Mouse (Mus musculus): ENCODE results near the gene Ngef. TPM values are rescaled to one million over a fixed set of nuclear protein-coding genes. Genes with fewer than 3 reads are reported as not detected.
A peak's percentile ranks its signal among the peaks of the same experiment; 100 is the strongest.

Gene Ngef
- total and polyA plus RNA-seq, 2 experiments from 2014 or later: 32.4 to 49.1 TPM

DNA sequence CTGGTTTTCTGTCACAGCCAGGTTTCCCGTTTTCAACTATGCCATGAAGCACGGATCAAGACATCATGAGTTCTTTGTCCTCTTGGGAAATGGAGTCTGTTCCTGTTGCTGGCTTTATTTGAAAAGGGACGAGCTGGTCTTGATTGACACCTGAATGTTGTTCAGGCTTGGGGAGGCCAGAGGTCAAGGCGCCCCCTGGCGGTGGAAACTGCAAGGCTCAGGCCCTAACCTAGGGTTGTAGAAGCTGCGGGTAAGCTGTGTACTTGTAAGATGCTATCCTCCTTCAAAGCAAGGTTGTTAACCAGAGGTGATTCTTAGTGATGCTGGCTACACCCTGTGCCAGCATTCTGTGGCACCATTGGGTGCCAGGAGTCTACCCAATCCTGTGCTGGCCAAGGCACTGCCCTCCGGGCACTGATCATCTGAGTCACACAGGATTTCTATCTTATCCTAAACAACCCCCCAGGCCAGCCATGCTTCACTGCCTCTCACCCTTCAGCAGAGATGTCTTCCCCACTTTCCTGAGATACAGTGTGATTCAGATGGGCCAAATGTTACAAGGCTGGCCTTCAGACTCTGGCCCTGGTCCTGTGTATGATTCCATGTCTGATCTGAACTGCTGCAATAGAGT lies 34.9 kb upstream of the Ngef start:
- Histone ChIP-seq H3K36me3 (ENCODE audit: insufficient read depth, low read length) (no peaks in the 10 kb centered on the region), H3K27me3 (ENCODE audit: insufficient read depth, low read length) (no peaks in the 10 kb centered on the region), H3K9me3 (ENCODE audit: low read length) (no peaks in the 10 kb centered on the region), H3K4me1 (ENCODE audit: insufficient read depth, low read length) (no peaks in the 10 kb centered on the region), H3K4me3 (ENCODE audit: low read length) (no peak overlapping the region), H3K27ac (no peak overlapping the region), H3K9ac (replicated peaks; ENCODE audit: low read length) (no peak overlapping the region), H3K4me2 (ENCODE audit: low read depth, low read length) (no peak overlapping the region)
- peak; percentile 53 for DNase-seq (ENCODE audit: low spot score)
- WGBS: 27% methylated on average over 7 of the region's 7 CpGs
- ATAC-seq: no peak
- peak; percentile 76 for TF ChIP-seq CTCF (IDR thresholded peaks at IDR 0.05; ENCODE audit: low read depth)

DNA sequence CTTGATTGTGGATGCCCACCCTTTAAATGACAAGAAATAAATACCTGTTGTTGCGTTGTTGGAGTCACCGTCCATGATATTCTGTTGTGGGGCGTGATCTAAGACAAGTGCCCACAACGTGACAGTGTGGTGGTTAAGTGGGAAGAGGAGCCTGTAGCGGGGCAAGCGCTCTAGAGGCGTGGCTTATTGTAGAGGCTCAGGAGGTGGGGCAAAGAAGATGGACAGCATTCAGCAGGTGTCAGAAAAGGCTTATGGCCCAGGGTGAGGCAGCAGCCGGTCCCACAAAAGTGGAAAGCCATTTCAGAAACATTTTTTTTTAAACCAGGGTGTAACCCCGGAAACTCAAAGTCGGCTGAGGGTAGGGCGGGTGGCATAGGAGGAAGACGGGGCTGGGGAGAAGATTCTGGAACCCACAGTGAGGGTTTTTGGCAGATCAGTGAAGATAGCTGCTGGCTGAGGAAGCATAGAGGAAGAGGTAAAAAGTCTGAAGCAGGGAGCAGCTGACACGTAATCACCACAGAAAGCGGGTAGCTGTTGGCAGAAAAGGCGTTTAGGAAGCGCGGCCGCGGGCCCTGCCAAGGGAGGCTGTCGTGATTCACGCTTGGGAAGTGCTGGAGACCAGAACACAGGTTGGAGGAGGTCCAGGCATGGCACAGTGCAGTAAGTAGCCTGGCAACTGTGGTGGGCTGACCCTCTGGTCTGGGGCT lies 33.9 kb upstream of the Ngef start:
- Histone ChIP-seq H3K27ac (peak overlapping the region; percentile 42; the same call in 1 of the 2 replicates), H3K4me2 (ENCODE audit: low read depth, low read length) (0 out of 2 replicates have a peak overlapping the region, but pooled peaks have one; percentile 19), H3K9ac (replicated peaks; ENCODE audit: low read length) (no peak overlapping the region), H3K4me3 (ENCODE audit: low read length) (no peak overlapping the region), H3K36me3 (ENCODE audit: insufficient read depth, low read length) (no peaks in the 10 kb centered on the region), H3K9me3 (ENCODE audit: low read length) (no peaks in the 10 kb centered on the region), H3K27me3 (ENCODE audit: insufficient read depth, low read length) (no peaks in the 10 kb centered on the region), H3K4me1 (ENCODE audit: insufficient read depth, low read length) (no peaks in the 10 kb centered on the region)
- peak; percentile 95 for ATAC-seq
- DNase-seq (ENCODE audit: low spot score): peak; percentile 91
- WGBS: 47% methylated on average over 21 of the region's 21 CpGs
- TF ChIP-seq CTCF (IDR thresholded peaks at IDR 0.05; ENCODE audit: low read depth): no peak

DNA sequence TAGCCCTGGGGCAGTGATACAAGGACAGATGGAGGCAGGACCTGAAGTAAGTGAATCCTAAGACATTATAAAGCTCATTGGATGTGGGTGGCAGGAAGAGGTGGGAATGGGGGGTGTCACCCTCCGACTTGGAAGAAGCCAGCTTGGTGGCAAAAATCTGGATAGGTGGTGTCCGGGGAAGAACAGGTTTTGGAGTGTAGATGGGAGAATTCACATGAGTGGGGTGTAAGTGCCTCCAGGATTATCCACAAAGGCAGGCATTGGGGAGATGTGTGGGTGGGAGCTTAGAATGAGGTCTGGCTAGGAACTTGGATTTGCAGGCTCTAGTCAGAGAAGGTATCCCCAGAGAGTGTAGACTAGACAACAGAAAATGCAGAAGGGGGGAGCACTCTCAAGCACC lies 31.6 kb upstream of the Ngef start:
- Histone ChIP-seq H3K4me3 (ENCODE audit: low read length) (no peak overlapping the region), H3K9me3 (ENCODE audit: low read length) (no peaks in the 10 kb centered on the region), H3K9ac (replicated peaks; ENCODE audit: low read length) (no peak overlapping the region), H3K4me2 (ENCODE audit: low read depth, low read length) (no peak overlapping the region), H3K27ac (no peak overlapping the region), H3K27me3 (ENCODE audit: insufficient read depth, low read length) (no peaks in the 10 kb centered on the region), H3K4me1 (ENCODE audit: insufficient read depth, low read length) (no peaks in the 10 kb centered on the region), H3K36me3 (ENCODE audit: insufficient read depth, low read length) (no peaks in the 10 kb centered on the region)
- DNase-seq (ENCODE audit: low spot score) (no peak), ATAC-seq (no peak)
- 95% methylated on average over 2 of the region's 2 CpGs for WGBS
- TF ChIP-seq CTCF (IDR thresholded peaks at IDR 0.05; ENCODE audit: low read depth): no peak

DNA sequence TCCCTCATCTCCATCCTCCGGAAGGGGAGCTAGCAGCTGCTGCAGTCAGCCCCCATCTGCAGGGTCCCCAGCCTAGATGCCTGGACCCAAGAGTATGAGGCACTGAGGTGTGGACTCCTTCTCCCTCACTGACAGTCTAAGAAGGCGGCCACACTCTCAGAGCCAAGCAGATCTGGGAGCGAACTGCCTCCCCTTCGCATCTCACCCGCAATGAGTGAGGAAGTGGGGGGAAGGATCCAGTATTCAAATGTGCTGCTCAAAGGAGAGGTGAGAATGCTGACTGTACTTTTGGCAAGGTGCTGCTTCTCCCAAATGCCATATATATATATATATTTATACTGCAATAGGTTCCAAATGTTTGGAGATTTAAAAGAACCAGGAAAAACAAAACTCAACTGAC lies 29.7 kb upstream of the Ngef start:
- TF ChIP-seq CTCF (IDR thresholded peaks at IDR 0.05; ENCODE audit: low read depth): no peak

DNA sequence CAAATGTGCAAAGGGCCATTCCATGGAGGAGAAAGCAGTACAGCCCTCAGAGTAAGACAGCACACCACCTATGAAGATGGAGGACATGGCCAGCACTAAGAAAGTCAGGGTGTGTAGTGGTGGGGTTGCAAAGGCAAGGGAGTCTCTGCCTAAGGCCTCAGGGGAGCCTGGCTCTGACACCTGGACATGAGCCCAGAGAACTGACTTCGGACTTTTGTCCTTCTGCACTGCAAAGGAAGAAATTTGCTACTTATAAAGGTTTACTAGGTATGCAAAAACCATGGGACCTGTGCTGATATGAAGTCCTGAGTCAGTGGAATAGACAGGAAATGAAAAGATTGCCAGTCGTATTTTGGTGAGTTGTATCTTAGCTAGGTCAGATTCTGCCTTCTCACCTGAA lies 28.1 kb upstream of the Ngef start:
- no peak for TF ChIP-seq CTCF (IDR thresholded peaks at IDR 0.05; ENCODE audit: low read depth)
- no peaks in the 10 kb centered on the region for H3K36me3 ChIP-seq (ENCODE audit: insufficient read depth, low read length)
- no peaks in the 10 kb centered on the region for H3K4me1 ChIP-seq (ENCODE audit: insufficient read depth, low read length)
- H3K27me3 ChIP-seq (ENCODE audit: insufficient read depth, low read length): no peaks in the 10 kb centered on the region
- ATAC-seq: no peak
- H3K9me3 ChIP-seq (ENCODE audit: low read length): no peaks in the 10 kb centered on the region
- WGBS: 72% methylated on average over 2 of the region's 2 CpGs
- no peak overlapping the region for H3K9ac ChIP-seq (replicated peaks; ENCODE audit: low read length)
- H3K4me3 ChIP-seq (ENCODE audit: low read length): no peak overlapping the region
- DNase-seq (ENCODE audit: low spot score): no peak
- H3K4me2 ChIP-seq (ENCODE audit: low read depth, low read length): no peak overlapping the region
- no peak overlapping the region for H3K27ac ChIP-seq

More for the DNA sequence above, 29.7 kb upstream of the Ngef start:
- no peaks in the 10 kb centered on the region for H3K9me3 ChIP-seq (ENCODE audit: low read length)
- H3K27me3 ChIP-seq (ENCODE audit: insufficient read depth, low read length): no peaks in the 10 kb centered on the region
- H3K27ac ChIP-seq: no peak overlapping the region
- no peaks in the 10 kb centered on the region for H3K36me3 ChIP-seq (ENCODE audit: insufficient read depth, low read length)
- no peak overlapping the region for H3K9ac ChIP-seq (replicated peaks; ENCODE audit: low read length)
- ATAC-seq (no peak), DNase-seq (ENCODE audit: low spot score) (no peak)
- H3K4me2 ChIP-seq (ENCODE audit: low read depth, low read length): no peak overlapping the region
- no peak overlapping the region for H3K4me3 ChIP-seq (ENCODE audit: low read length)
- WGBS: 97% methylated on average over 5 of the region's 5 CpGs
- no peaks in the 10 kb centered on the region for H3K4me1 ChIP-seq (ENCODE audit: insufficient read depth, low read length)

DNA sequence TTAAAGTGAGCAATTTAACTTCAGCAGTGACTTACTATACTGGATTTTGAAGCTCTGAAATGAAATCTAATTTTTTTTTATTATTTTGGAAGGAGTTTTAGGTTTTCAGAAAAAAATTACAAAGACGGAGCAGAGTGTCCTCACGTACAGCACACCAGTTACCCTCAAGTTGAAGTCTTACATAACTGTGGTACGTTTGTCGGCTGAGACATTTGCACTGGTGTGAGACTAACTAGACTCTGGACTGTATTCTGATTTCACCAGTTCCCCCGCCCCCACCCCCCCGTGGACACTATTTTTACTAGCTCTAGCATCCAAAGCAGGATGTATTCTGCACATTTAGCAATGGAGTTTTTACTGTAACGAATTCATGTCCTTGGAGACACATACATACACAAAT lies 26.9 kb upstream of the Ngef start:
- Histone ChIP-seq H3K4me3 (ENCODE audit: low read length) (no peak overlapping the region), H3K36me3 (ENCODE audit: insufficient read depth, low read length) (no peaks in the 10 kb centered on the region), H3K27ac (no peak overlapping the region), H3K27me3 (ENCODE audit: insufficient read depth, low read length) (no peaks in the 10 kb centered on the region), H3K9ac (replicated peaks; ENCODE audit: low read length) (no peak overlapping the region), H3K9me3 (ENCODE audit: low read length) (no peaks in the 10 kb centered on the region), H3K4me1 (ENCODE audit: insufficient read depth, low read length) (no peaks in the 10 kb centered on the region), H3K4me2 (ENCODE audit: low read depth, low read length) (no peak overlapping the region)
- 78% methylated on average over 7 of the region's 7 CpGs for WGBS
- DNase-seq (ENCODE audit: low spot score) (no peak), ATAC-seq (no peak)
- no peak for TF ChIP-seq CTCF (IDR thresholded peaks at IDR 0.05; ENCODE audit: low read depth)

GRCm38 (mm10) chr1:87594671-87595070 lies 21.0 kb upstream of the Ngef start:
- Histone ChIP-seq H3K4me1 (ENCODE audit: insufficient read depth, low read length) (no peaks in the 10 kb centered on the region), H3K36me3 (ENCODE audit: insufficient read depth, low read length) (no peaks in the 10 kb centered on the region), H3K27me3 (ENCODE audit: insufficient read depth, low read length) (no peaks in the 10 kb centered on the region), H3K27ac (no peak overlapping the region), H3K9ac (replicated peaks; ENCODE audit: low read length) (no peak overlapping the region), H3K4me3 (ENCODE audit: low read length) (no peak overlapping the region), H3K9me3 (ENCODE audit: low read length) (no peaks in the 10 kb centered on the region), H3K4me2 (ENCODE audit: low read depth, low read length) (no peak overlapping the region)
- 96% methylated on average over 10 of the region's 10 CpGs for WGBS
- no peak for TF ChIP-seq CTCF (IDR thresholded peaks at IDR 0.05; ENCODE audit: low read depth)
- no peak for DNase-seq (ENCODE audit: low spot score)
- no peak for ATAC-seq

Measured in hindbrain, postnatal 0 days (tissue).